Mouse (Mus musculus): ENCODE results near the gene Yme1l1.

The Yme1l1 gene

GRCm38 (mm10) chr2:23155777-23156607, at the start of gene Yme1l1, which contains the start of gene Mastl:
TSS of gene Yme1l1 (plus strand) at chr2:23156369.
TSS of gene Mastl (minus strand) at chr2:23156024.
- peak; percentile 98 to 99 for DNase-seq (ENCODE audit: low spot score in 2 of 2)

- DNase-seq (ENCODE audit: low spot score in 2 of 2) = no peak
Observed at GRCm38 (mm10) chr2:23119573-23119972, 36.6 kb upstream of the Yme1l1 start.

GRCm38 (mm10) chr2:23155199-23155621, 959 bp upstream of the Yme1l1 start:
- DNase-seq (ENCODE audit: low spot score in 2 of 2) = peak in 1 of 2 experiments; percentile 8

GRCm38 (mm10) chr2:23156608-23157081, 476 bp downstream of the Yme1l1 start:
- DNase-seq (ENCODE audit: low spot score in 2 of 2) = no peak

- DNase-seq (ENCODE audit: low spot score in 2 of 2) = no peak
Observed at GRCm38 (mm10) chr2:23172305-23172704, 16.1 kb downstream of the Yme1l1 start.

DNA sequence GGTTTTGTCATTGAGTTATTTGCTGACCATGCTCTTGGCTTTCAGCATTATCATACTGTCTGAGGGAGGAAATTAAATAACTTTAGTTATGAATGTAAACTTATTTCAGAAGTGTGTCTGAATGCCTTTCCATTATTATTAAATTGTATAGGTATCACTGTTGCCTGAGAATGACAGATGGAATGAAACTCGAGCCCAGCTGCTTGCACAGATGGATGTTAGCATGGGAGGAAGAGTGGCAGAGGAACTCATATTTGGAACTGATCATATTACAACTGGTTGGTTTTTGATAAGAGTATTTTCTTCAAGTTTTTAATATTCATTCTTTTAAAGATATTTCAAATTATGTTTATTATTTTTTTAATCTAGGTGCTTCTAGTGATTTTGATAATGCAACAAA, 38.2 kb downstream of the Yme1l1 start:
- DNase-seq (ENCODE audit: low spot score in 2 of 2) = no peak

DNA sequence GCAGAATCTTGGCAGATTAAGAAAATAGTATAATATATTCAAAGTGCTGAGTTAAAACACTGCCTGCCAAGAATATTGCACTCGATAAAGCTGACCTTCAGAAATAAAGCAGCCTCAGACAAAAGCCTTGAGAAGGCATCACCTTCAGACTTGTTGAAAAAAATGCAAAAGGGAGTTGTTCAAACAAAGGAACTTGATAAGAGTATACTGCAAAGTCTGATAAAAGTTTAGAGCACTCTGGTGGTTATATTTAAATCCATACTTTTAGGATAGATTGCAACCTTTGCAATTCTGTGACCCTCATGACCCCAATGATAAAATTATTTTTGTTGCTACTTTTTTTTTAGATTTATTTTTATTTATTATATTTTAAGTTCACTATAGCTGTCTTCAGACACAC, 44.9 kb downstream of the Yme1l1 start:
- DNase-seq (ENCODE audit: low spot score in 2 of 2) = no peak

GRCm38 (mm10) chr2:23202900-23203670, 46.9 kb downstream of the Yme1l1 start:
- DNase-seq (ENCODE audit: low spot score in 2 of 2) = no peak

- DNase-seq (ENCODE audit: low spot score in 2 of 2) = no peak
Observed at GRCm38 (mm10) chr2:23207070-23207526, 50.9 kb downstream of the Yme1l1 start, which contains the start of gene 4931423N10Rik. TSS of gene 4931423N10Rik (plus strand) at chr2:23207476.

GRCm38 (mm10) chr2:23213661-23214060, 57.5 kb downstream of the Yme1l1 start:
- DNase-seq (ENCODE audit: low spot score in 2 of 2) = no peak

DNA sequence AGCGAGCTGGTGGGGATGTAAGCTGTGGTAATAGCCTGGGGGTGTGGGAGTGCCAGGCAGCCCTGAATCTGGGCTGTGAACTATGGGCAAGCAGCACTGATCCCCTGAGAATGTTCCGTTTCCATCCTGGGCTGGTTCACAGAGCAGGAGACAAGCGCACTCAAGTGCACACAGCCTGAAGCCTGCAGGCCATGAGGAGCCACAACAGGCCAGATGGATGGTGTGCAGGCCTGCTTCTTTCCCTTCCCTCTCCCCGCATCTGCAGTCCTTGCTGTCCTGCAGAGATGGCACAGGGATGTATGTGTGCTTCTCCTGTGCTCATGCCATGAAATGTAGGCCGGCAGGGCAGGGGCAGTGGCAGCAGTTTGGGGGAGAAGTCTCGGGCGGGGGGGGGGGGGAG, 69.0 kb downstream of the Yme1l1 start:
- no peak for DNase-seq (ENCODE audit: low spot score in 2 of 2)

- no peak for DNase-seq (ENCODE audit: low spot score in 2 of 2)
Observed at GRCm38 (mm10) chr2:23228463-23228862, 72.3 kb downstream of the Yme1l1 start.

DNA sequence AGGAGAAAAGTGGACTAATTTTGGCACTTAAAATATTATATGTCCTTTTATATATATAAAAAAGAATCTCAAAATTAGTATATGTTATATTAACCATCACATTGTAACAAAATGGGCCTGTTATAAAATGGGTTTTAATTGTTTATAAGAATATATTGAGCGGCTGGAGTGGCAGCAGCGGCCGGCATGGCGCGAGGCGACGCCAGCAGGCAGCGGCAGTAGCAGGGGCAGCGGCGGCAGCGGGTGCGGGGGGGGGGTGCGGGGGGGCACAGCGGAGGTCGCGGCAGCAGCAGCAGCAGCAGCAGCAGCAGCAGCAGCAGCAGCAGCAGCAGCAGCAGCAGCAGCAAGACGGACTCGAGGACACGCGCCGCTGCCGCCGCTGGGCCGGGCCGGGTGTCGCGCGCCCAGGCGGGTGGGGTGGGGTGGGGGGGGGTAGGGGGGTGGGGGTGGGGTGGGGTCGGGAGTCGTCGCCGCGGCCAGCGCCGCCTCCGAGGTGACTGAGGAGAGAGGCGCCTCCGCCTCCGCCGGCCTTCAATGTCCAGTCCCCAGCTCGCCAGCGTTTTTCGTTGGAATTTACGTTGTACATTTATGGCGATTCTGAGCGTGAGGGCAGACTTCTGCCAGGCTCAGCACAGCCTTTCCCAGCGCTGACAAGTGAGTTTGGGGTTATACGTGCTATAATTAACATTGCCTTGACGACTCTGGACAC, 78.0 kb downstream of the Yme1l1 start:
- DNase-seq (ENCODE audit: low spot score in 2 of 2) = no peak

Data from spleen, postnatal 36 days (tissue).